Mouse (Mus musculus): ENCODE measurements at regions not wholly inside any gene's neighbourhood (a gene's known extent, or its start where the extent isn't known, plus 50 kb on each side); places are given as distances from the start of the nearest gene placed in this dataset.
A peak's percentile ranks its signal among the peaks of the same experiment; 100 is the strongest.

- Histone ChIP-seq H3K36me3 (ENCODE audit: insufficient read depth) (no peaks in the 10 kb centered on the region), H3K4me2 (peak overlapping the region; percentile 63), H3K27me3 (ENCODE audit: insufficient read depth, low read length) (no peaks in the 10 kb centered on the region), H3K4me1 (ENCODE audit: insufficient read depth) (peaks cover 14% of the 10 kb centered on the region), H3K4me3 (ENCODE audit: low read depth, low read length) (peak overlapping the region; percentile 22), H3K9ac (peak overlapping the region; percentile 50), H3K9me3 (ENCODE audit: low read depth, low read length) (no peaks in the 10 kb centered on the region), H3K27ac (ENCODE audit: low read depth) (peak overlapping the region; percentile 34; the same call in 1 of the 2 replicates)
- peak; percentile 27 for DNase-seq
- 10% methylated on average over 7 of the region's 7 CpGs for WGBS
- no peak for TF ChIP-seq CTCF (IDR thresholded peaks at IDR 0.05; ENCODE audit: low read depth)
- peak; percentile 76; the same call in 1 of the 2 replicates for ATAC-seq (ENCODE audit: insufficient read depth)
Observed at GRCm38 (mm10) chr10:111420195-111420838, 52.7 kb upstream of the Nap1l1 start.

GRCm38 (mm10) chr10:111422057-111422456 is 51.0 kb upstream of the Nap1l1 start:
- Histone ChIP-seq H3K4me3 (ENCODE audit: low read depth, low read length) (no peak overlapping the region), H3K36me3 (ENCODE audit: insufficient read depth) (no peaks in the 10 kb centered on the region), H3K4me1 (ENCODE audit: insufficient read depth) (peaks cover 14% of the 10 kb centered on the region), H3K9ac (no peak overlapping the region), H3K27ac (ENCODE audit: low read depth) (peak overlapping the region; percentile 58; the same call in 1 of the 2 replicates), H3K9me3 (ENCODE audit: low read depth, low read length) (no peaks in the 10 kb centered on the region), H3K4me2 (peak overlapping the region; percentile 53), H3K27me3 (ENCODE audit: insufficient read depth, low read length) (no peaks in the 10 kb centered on the region)
- peak; percentile 32 for DNase-seq
- 17% methylated on average over 6 of the region's 6 CpGs for WGBS
- ATAC-seq (ENCODE audit: insufficient read depth): peak; percentile 29; the same call in 1 of the 2 replicates
- TF ChIP-seq CTCF (IDR thresholded peaks at IDR 0.05; ENCODE audit: low read depth): no peak

DNA sequence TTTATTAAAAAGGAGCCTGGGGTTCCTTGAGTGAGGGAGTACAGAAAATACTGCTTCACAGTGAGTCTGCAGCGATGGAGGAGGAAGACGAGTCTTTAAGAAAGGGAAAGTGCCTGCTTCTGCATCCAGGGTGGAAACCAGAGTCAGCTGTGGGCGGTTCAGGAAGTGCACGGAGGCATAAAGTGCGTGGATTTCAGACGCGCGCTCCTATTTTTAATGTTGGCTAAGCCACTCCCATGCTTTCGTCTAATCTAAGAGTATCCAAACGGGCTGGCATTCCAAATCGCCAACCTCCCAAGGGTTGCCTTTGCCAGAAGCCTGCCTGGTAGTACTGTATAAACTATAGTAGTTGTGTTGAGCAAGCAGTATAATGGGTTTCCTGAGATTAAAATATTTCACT is 50.4 kb upstream of the Nap1l1 start:
- H3K4me3 ChIP-seq (ENCODE audit: low read depth, low read length): peak overlapping the region; percentile 15

More for the DNA sequence above, 50.4 kb upstream of the Nap1l1 start:
- DNase-seq: peak; percentile 66
- 33% methylated on average over 11 of the region's 11 CpGs for WGBS
- Histone ChIP-seq H3K27me3 (ENCODE audit: insufficient read depth, low read length) (no peaks in the 10 kb centered on the region), H3K4me1 (ENCODE audit: insufficient read depth) (peaks cover 14% of the 10 kb centered on the region), H3K9ac (peak overlapping the region; percentile 6; the same call in 1 of the 2 replicates), H3K27ac (ENCODE audit: low read depth) (peak overlapping the region; percentile 58), H3K36me3 (ENCODE audit: insufficient read depth) (no peaks in the 10 kb centered on the region), H3K9me3 (ENCODE audit: low read depth, low read length) (no peaks in the 10 kb centered on the region), H3K4me2 (peak overlapping the region; percentile 53)
- TF ChIP-seq CTCF (IDR thresholded peaks at IDR 0.05; ENCODE audit: low read depth): no peak
- ATAC-seq (ENCODE audit: insufficient read depth): 0 out of 2 replicates have a peak, but pooled peaks have one; percentile 11

Data from lung, embryonic 14.5 days (tissue).